Mouse (Mus musculus) MEL (cell line): Measurements from ENCODE around the gene Fmnl2.

ENCODE experiments used
- CTCF ChIP-seq, 3 experiments: IDR thresholded peaks in 2 of 3; conservative IDR thresholded peaks in 1 of 3; 2 replicates each; pipeline ENCODE4 v1.5.1; 2011 to 2012; ENCODE audit warnings: low read length in 3 of 3, low read depth in 2 of 3, mild to moderate bottlenecking in 2 of 3, improper control_type of control experiment in 1 of 3, inconsistent platforms in 1 of 3, mixed read lengths in 1 of 3, moderate library complexity in 1 of 3; ENCODE audit not compliant: control insufficient read depth in 1 of 3, insufficient read depth in 1 of 3, poor library complexity in 1 of 3, severe bottlenecking in 1 of 3
- EP300 ChIP-seq, 2 experiments: IDR thresholded peaks; 2 replicates each; pipeline ENCODE4 v1.6.1; 2011; ENCODE audit warnings: improper control_type of control experiment in 2 of 2, low read length in 2 of 2, low read depth in 1 of 2, mild to moderate bottlenecking in 1 of 2
- HCFC1 ChIP-seq: IDR thresholded peaks from 2 replicates; pipeline ENCODE4 v1.6.1; 2012; ENCODE audit warnings: low read depth, mild to moderate bottlenecking, inconsistent platforms, low read length, improper control_type of control experiment, moderate library complexity
- NELFE ChIP-seq: IDR thresholded peaks from 2 replicates; pipeline ENCODE4 v1.6.1; 2011; ENCODE audit warnings: low read depth, low read length, improper control_type of control experiment
- TBP ChIP-seq: IDR thresholded peaks from 2 replicates; pipeline ENCODE4 v1.8.0; 2011; ENCODE audit warnings: low read depth, low read length, improper control_type of control experiment

DNA sequence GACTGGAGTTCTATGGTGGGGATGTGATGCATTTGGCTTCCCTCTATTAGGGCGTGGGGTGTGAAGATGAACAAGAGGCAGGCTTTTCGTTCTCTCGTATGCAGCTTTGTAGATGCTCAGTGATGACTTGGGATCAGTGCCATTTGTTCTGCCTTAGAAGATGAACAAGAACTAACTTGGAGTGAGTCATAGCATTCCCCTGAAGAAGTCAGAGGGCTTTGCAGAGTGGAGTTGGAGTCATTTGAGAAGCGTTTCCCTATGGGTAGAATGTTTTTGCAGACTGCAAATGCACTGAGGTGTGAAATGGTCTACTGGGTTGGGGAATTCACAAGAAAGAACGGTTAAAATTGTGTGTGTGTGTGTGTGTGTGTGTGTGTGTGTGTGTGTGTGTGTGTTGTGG lies 108.6 kb downstream of the Fmnl2 start:
- TF ChIP-seq EP300 (IDR thresholded peaks at IDR 0.05; ENCODE audit: low read depth in 1 of 2, low read length in 2 of 2) (no peak), CTCF (IDR thresholded peaks at IDR 0.05 in 2 of 3, conservative IDR thresholded peaks at IDR 0.05 in 1 of 3; ENCODE audit: control insufficient read depth in 1 of 3, insufficient read depth in 1 of 3, low read depth in 2 of 3, low read length in 3 of 3, poor library complexity in 1 of 3, severe bottlenecking in 1 of 3) (no peak), HCFC1 (no peak), NELFE (no peak), TBP (no peak)
